Mouse (Mus musculus) testis, adult 2 months (tissue): ENCODE measurements at regions not wholly inside any gene's neighbourhood (a gene's known extent, or its start where the extent isn't known, plus 50 kb on each side); places are given as distances from the start of the nearest gene placed in this dataset.

Source experiments
- H3K27ac ChIP-seq: fragments of 200-500 bp; 2 replicates; pipeline ENCODE4 v1.5.1; 2012; ENCODE audit warnings: low read depth, low read length; ENCODE audit not compliant: control insufficient read depth, insufficient read depth
- H3K27me3 ChIP-seq: fragments of 200-500 bp; 2 replicates; pipeline ENCODE4 v1.6.1; 2012; ENCODE audit warnings: mild to moderate bottlenecking, low read length, moderate library complexity; ENCODE audit not compliant: control insufficient read depth, insufficient read depth
- H3K36me3 ChIP-seq: fragments of 200-500 bp; 2 replicates; pipeline ENCODE4 v1.6.1; 2012; ENCODE audit warnings: mild to moderate bottlenecking, low read length; ENCODE audit not compliant: control insufficient read depth, insufficient read depth
- H3K4me1 ChIP-seq: fragments of 200-500 bp; 2 replicates; pipeline ENCODE4 v1.6.1; 2012; ENCODE audit warnings: low read length; ENCODE audit not compliant: control insufficient read depth, insufficient read depth
- H3K4me3 ChIP-seq: fragments of 200-500 bp; 2 replicates; pipeline ENCODE4 v1.5.1; 2012; ENCODE audit warnings: low read depth, mild to moderate bottlenecking, low read length, moderate library complexity, mixed read lengths; ENCODE audit not compliant: control insufficient read depth
- CTCF ChIP-seq: fragments of 200-500 bp; IDR thresholded peaks from 2 replicates; pipeline ENCODE4 v1.5.1; 2012; ENCODE audit warnings: low read depth, mild to moderate bottlenecking, inconsistent platforms, low read length, moderate library complexity; ENCODE audit not compliant: control insufficient read depth, insufficient read depth, insufficient replicate concordance
- POLR2A ChIP-seq: fragments of 200-500 bp; IDR thresholded peaks from 2 replicates; pipeline ENCODE4 v1.6.1; 2012; ENCODE audit warnings: low read depth, mild to moderate bottlenecking, inconsistent platforms, low read length, moderate library complexity; ENCODE audit not compliant: control insufficient read depth

GRCm38 (mm10) chr15:97135291-97135690 lies 79.5 kb upstream of the Slc38a4 start:
- peak; percentile 11; the same call in 1 of the 2 replicates for TF ChIP-seq CTCF
- TF ChIP-seq POLR2A = no peak
- Histone ChIP-seq H3K36me3 (no peaks in the 10 kb centered on the region), H3K27ac (no peak overlapping the region), H3K4me3 (no peak overlapping the region), H3K27me3 (no peaks in the 10 kb centered on the region), H3K4me1 (no peaks in the 10 kb centered on the region)

DNA sequence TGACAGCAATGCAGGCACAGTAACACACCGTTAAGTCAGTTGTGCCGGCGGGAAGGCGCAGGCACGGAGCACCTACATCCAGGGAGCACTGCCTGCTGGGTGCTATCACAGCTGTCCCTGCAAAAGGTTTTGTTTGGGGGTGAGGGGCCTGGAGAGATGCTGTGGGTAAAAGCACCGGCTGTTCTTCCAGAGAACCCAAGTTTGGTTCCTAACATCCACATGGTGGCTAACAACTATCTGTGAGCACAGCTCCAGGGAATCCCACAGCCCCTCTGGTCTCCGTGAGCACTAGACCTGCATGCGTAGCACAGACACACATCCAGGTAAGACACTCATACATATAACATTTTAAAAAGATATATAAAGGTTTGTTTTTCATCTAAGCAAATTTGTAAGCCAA lies 72.0 kb upstream of the Slc38a4 start:
- Histone ChIP-seq H3K36me3 (no peaks in the 10 kb centered on the region), H3K27me3 (no peaks in the 10 kb centered on the region), H3K4me3 (no peak overlapping the region), H3K4me1 (peaks cover 6% of the 10 kb centered on the region), H3K27ac (no peak overlapping the region)
- TF ChIP-seq CTCF (no peak), POLR2A (no peak)

- H3K36me3 ChIP-seq = no peaks in the 10 kb centered on the region
- TF ChIP-seq CTCF (no peak), POLR2A (no peak)
- peak overlapping the region; percentile 84 for H3K4me3 ChIP-seq
- H3K27me3 ChIP-seq = no peaks in the 10 kb centered on the region
- peak overlapping the region; percentile 23 for H3K27ac ChIP-seq
- H3K4me1 ChIP-seq = peaks cover 6% of the 10 kb centered on the region
Measured at GRCm38 (mm10) chr15:97125836-97126822, 70.4 kb upstream of the Slc38a4 start.

GRCm38 (mm10) chr15:97122263-97122662 lies 66.5 kb upstream of the Slc38a4 start:
- no peak overlapping the region for H3K27ac ChIP-seq
- H3K36me3 ChIP-seq = no peaks in the 10 kb centered on the region
- no peaks in the 10 kb centered on the region for H3K27me3 ChIP-seq
- no peak for TF ChIP-seq CTCF
- TF ChIP-seq POLR2A = no peak
- peaks cover 6% of the 10 kb centered on the region for H3K4me1 ChIP-seq
- no peak overlapping the region for H3K4me3 ChIP-seq

DNA sequence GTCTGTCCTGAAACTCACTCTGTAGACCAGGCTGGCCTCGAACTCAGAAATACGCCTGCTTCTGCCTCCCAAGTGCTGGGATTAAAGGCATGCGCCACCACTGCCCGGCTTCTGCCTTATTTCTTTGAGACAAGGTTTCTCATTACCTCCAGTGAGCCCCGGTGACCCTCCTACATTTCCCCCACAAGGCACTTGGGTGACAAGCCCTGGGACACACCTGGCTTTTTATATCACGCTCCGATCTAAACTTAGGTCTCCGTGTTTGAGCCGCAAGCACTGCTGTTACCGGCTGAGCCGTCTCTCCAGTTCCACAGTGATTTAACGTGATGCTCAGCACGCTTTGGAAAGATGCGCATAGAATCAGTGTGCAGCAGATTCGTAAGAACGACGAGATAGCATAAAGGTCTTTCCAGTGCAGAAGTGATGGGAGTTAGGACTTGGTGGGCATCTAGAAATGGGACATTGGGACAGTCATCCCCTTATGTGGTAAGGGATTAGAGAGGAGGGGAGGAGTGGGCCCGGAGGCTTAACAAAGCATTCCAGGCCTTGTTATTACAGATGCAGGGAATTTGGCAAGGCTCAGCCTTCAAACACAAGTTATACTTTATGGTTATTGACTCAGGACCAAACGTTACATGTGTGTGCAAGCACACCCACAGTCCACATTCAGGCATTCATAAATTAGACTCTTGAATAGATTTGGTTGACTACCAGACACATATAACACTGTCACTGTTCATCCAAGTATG lies 56.9 kb upstream of the Slc38a4 start:
- no peak for TF ChIP-seq CTCF
- no peak for TF ChIP-seq POLR2A
- H3K4me3 ChIP-seq = no peak overlapping the region
- no peaks in the 10 kb centered on the region for H3K27me3 ChIP-seq
- H3K4me1 ChIP-seq = no peaks in the 10 kb centered on the region
- no peaks in the 10 kb centered on the region for H3K36me3 ChIP-seq
- H3K27ac ChIP-seq = no peak overlapping the region

DNA sequence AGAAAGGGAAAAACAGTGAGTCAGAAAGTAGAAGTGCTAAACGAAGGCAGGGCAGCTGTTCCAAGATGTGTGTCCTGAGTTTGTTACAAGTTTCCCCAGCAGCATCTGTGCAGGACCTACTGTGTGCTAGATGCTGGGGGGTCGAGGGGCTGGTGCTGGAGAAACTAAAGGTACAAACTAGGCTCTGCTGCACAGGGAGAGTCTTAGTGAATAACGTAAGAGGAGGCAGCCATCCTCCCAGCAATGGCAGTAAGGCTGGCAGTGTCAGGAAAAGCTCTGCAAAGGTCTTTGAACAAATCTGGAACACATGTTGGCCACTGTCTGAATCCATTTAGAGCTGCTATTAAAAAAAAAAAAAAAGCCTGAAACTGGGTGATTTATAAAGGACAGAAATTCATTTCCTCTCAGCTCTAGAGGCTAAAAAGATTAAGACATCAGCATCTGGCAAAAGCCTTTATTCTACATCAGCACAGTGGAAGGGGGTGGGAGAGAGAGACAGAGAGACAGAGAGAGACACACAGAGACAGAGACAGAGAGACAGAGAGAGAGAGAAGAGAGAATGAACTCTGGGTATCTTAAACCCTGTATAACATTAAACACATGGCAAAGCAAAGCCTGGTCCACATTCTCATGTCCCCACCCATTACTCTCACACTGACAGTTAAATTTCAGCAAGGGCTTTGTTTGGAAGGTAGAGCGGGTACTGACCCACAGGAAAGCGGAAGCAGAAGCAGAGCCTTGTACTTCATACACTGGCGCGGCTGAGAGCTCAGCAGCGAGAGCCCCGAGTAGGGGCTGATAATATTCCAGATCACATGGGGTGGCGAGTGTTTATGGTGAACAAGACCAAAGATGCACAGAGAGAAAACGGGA lies 55.8 kb upstream of the Slc38a4 start:
- no peak overlapping the region for H3K4me3 ChIP-seq
- H3K36me3 ChIP-seq = no peaks in the 10 kb centered on the region
- H3K4me1 ChIP-seq = no peaks in the 10 kb centered on the region
- no peak for TF ChIP-seq POLR2A
- no peak for TF ChIP-seq CTCF
- no peak overlapping the region for H3K27ac ChIP-seq
- no peaks in the 10 kb centered on the region for H3K27me3 ChIP-seq
